Mouse (Mus musculus) heart, embryonic 14.5 days (tissue): ENCODE measurements around the gene Olfr452. TPM values are rescaled to one million over a fixed set of nuclear protein-coding genes. Genes with fewer than 3 reads are reported as not detected.

Source experiments
- ATAC-seq: fragments of 200-750 bp; cut with Nextera tagmentation; 2 replicates; pipeline ENCODE4 v1.8.0; 2017; ENCODE audit warnings: low read depth, moderate TSS enrichment; ENCODE audit not compliant: insufficient number of reproducible peaks, insufficient read depth, low FRiP score
- H3K27ac ChIP-seq, 2 experiments: fragments of 200-500 bp in 1 of 2; fragments of 300-500 bp in 1 of 2; sonication (generic) in 1 of 2; replicated peaks in 1 of 2; 2 replicates each; pipeline ENCODE4 v1.5.1; 2012 to 2014; ENCODE audit warnings: low read depth in 2 of 2, low read length in 2 of 2, control low read depth in 1 of 2, mild to moderate bottlenecking in 1 of 2, mixed read lengths in 1 of 2; ENCODE audit not compliant: control insufficient read depth in 1 of 2, insufficient read depth in 1 of 2
- H3K27me3 ChIP-seq: fragments of 300-500 bp; sonication (generic); 2 replicates; pipeline ENCODE4 v1.6.1; 2014; ENCODE audit warnings: mild to moderate bottlenecking, low read length, control low read depth; ENCODE audit not compliant: control insufficient read depth, insufficient read depth
- H3K36me3 ChIP-seq: fragments of 300-500 bp; sonication (generic); 2 replicates; pipeline ENCODE4 v1.6.1; 2014; ENCODE audit warnings: mild to moderate bottlenecking, control low read depth, low read length, mixed read lengths; ENCODE audit not compliant: control insufficient read depth, insufficient read depth
- H3K4me1 ChIP-seq, 2 experiments: fragments of 200-500 bp in 1 of 2; fragments of 300-500 bp in 1 of 2; sonication (generic) in 1 of 2; 2 replicates each; pipeline ENCODE4 v1.6.1; 2012 to 2014; ENCODE audit warnings: low read length in 2 of 2, control low read depth in 1 of 2, mixed read lengths in 1 of 2; ENCODE audit not compliant: control insufficient read depth in 2 of 2, insufficient read depth in 2 of 2
- H3K4me2 ChIP-seq: fragments of 300-500 bp; sonication (generic); 2 replicates; pipeline ENCODE4 v1.6.1; 2014; ENCODE audit warnings: mild to moderate bottlenecking, low read length
- H3K4me3 ChIP-seq, 2 experiments: fragments of 200-500 bp in 1 of 2; fragments of 300-500 bp in 1 of 2; sonication (generic) in 1 of 2; 2 replicates each; pipeline ENCODE4 v1.5.1; 2012 to 2014; ENCODE audit warnings: low read length in 2 of 2, mild to moderate bottlenecking in 2 of 2, control low read depth in 1 of 2, low read depth in 1 of 2, moderate library complexity in 1 of 2; ENCODE audit not compliant: control insufficient read depth in 1 of 2, insufficient read depth in 1 of 2
- H3K9ac ChIP-seq: fragments of 300-500 bp; sonication (generic); 2 replicates; pipeline ENCODE4 v1.6.1; 2014; ENCODE audit warnings: mild to moderate bottlenecking, low read length
- H3K9me3 ChIP-seq: fragments of 300-500 bp; sonication (generic); 2 replicates; pipeline ENCODE4 v1.6.1; 2016; ENCODE audit warnings: low read length, control low read depth; ENCODE audit not compliant: control insufficient read depth
- WGBS: fragments of 180-500 bp; shearing (Covaris S2); extraction: QIAGEN DNeasy Blood & Tissue Kit; methylation state at CpG from one replicate; pipeline ENCODE4 v1.1.7; 2014; 5-methylcytosine and 5-hydroxymethylcytosine counted together
- polyA plus RNA-seq: library from polyadenylated mRNA; unstranded; fragments of >200 nt; fragmentation: Nextera tagmentation; extraction: Ambion mirVana; gene quantifications from 2 replicates; pipeline ENCODE4 v1.2.1, GENCODE M21; 2014

The Olfr452 gene
- not detected in 2 replicates for polyA plus RNA-seq

GRCm38 (mm10) chr6:42784793-42785192, at the start of gene Olfr452:
Gene Olfr452, plus strand, starts transcription at chr6:42785093.
- Histone ChIP-seq H3K4me3 (no peak within 1 kb of the TSS), H3K27ac (no peak within 1 kb of the TSS), H3K4me1 (no peaks in the 10 kb centered on the region), H3K9ac (no peak within 1 kb of the TSS), H3K4me2 (no peak within 1 kb of the TSS), H3K27me3 (no peaks in the 10 kb centered on the region), H3K36me3 (no peaks in the 10 kb centered on the region), H3K9me3 (no peaks in the 10 kb centered on the region)
- ATAC-seq = no peak

- no peaks in the 10 kb centered on the region for H3K4me1 ChIP-seq
- WGBS = 90% methylated on average over 1 of the region's 1 CpGs
- H3K4me2 ChIP-seq = no peak within 1 kb of the TSS
- ATAC-seq = no peak
- no peaks in the 10 kb centered on the region for H3K9me3 ChIP-seq
- H3K36me3 ChIP-seq = no peaks in the 10 kb centered on the region
- no peak within 1 kb of the TSS for H3K9ac ChIP-seq
- H3K27ac ChIP-seq = no peak within 1 kb of the TSS
- no peaks in the 10 kb centered on the region for H3K27me3 ChIP-seq
- no peak within 1 kb of the TSS for H3K4me3 ChIP-seq
Observed at GRCm38 (mm10) chr6:42739071-42739470, 45.8 kb upstream of the Olfr452 start, which contains the start of gene Olfr453. Gene Olfr453, plus strand, starts transcription at chr6:42739371.

- H3K4me3 ChIP-seq = no peak overlapping the region
- H3K9me3 ChIP-seq = no peaks in the 10 kb centered on the region
- no peak overlapping the region for H3K4me2 ChIP-seq
- no peaks in the 10 kb centered on the region for H3K4me1 ChIP-seq
- WGBS = 59% methylated on average over 5 of the region's 5 CpGs
- no peaks in the 10 kb centered on the region for H3K27me3 ChIP-seq
- H3K9ac ChIP-seq = no peak overlapping the region
- no peak for ATAC-seq
- H3K27ac ChIP-seq = no peak overlapping the region
- H3K36me3 ChIP-seq = no peaks in the 10 kb centered on the region
Observed at GRCm38 (mm10) chr6:42742303-42742702, 42.6 kb upstream of the Olfr452 start.

- H3K36me3 ChIP-seq = no peaks in the 10 kb centered on the region
- ATAC-seq = no peak
- no peak overlapping the region for H3K4me2 ChIP-seq
- H3K27ac ChIP-seq = no peak overlapping the region
- H3K27me3 ChIP-seq = no peaks in the 10 kb centered on the region
- H3K4me1 ChIP-seq = no peaks in the 10 kb centered on the region
- H3K9ac ChIP-seq = no peak overlapping the region
- H3K4me3 ChIP-seq = no peak overlapping the region
- 0 out of 2 replicates have a peak, but pooled peaks cover 5% of the 10 kb centered on the region for H3K9me3 ChIP-seq
Observed at GRCm38 (mm10) chr6:42747846-42748245, 37.0 kb upstream of the Olfr452 start.

- WGBS = 71% methylated on average over 1 of the region's 1 CpGs
- Histone ChIP-seq H3K9me3 (no peaks in the 10 kb centered on the region), H3K4me3 (no peak within 1 kb of the TSS), H3K27ac (no peak within 1 kb of the TSS), H3K36me3 (no peaks in the 10 kb centered on the region), H3K4me2 (no peak within 1 kb of the TSS), H3K4me1 (no peaks in the 10 kb centered on the region), H3K27me3 (no peaks in the 10 kb centered on the region), H3K9ac (no peak within 1 kb of the TSS)
- no peak for ATAC-seq
Observed at GRCm38 (mm10) chr6:42756104-42756503, 28.8 kb upstream of the Olfr452 start, which contains the start of gene Olfr38. Gene Olfr38, plus strand, starts transcription at chr6:42756404.

- ATAC-seq = no peak
- H3K9ac ChIP-seq = no peak overlapping the region
- no peaks in the 10 kb centered on the region for H3K27me3 ChIP-seq
- H3K4me3 ChIP-seq = no peak overlapping the region
- no peaks in the 10 kb centered on the region for H3K36me3 ChIP-seq
- H3K4me1 ChIP-seq = no peaks in the 10 kb centered on the region
- H3K9me3 ChIP-seq = no peaks in the 10 kb centered on the region
- H3K4me2 ChIP-seq = no peak overlapping the region
- 80% methylated on average over 1 of the region's 1 CpGs for WGBS
- H3K27ac ChIP-seq = no peak overlapping the region
Observed at GRCm38 (mm10) chr6:42777066-42777465, 7.8 kb upstream of the Olfr452 start.

GRCm38 (mm10) chr6:42790247-42790948, 5.5 kb downstream of the Olfr452 start:
- Histone ChIP-seq H3K27me3 (no peaks in the 10 kb centered on the region), H3K36me3 (no peaks in the 10 kb centered on the region), H3K27ac (no peak overlapping the region), H3K4me3 (no peak overlapping the region), H3K9ac (no peak overlapping the region), H3K9me3 (no peaks in the 10 kb centered on the region), H3K4me1 (no peaks in the 10 kb centered on the region), H3K4me2 (no peak overlapping the region)
- no peak for ATAC-seq
- WGBS = 37% methylated on average over 4 of the region's 4 CpGs
